Mouse (Mus musculus): ENCODE results near the gene Olfr655. TPM values are rescaled to one million over a fixed set of nuclear protein-coding genes. Genes with fewer than 3 reads are reported as not detected.

Gene Olfr655
- total and polyA plus RNA-seq, 3 experiments = 1.3 TPM; not detected in 2

GRCm38 (mm10) chr7:104549833-104550232, 51.7 kb downstream of the Olfr655 start, which contains the start of gene Olfr651:
Gene Olfr651 (plus strand): TSS chr7:104550133.
- H3K27me3 ChIP-seq (ENCODE audit: control insufficient read depth in 1 of 2, insufficient read depth in 2 of 2, low read length in 2 of 2) = no peaks in the 10 kb centered on the region
- H3K9ac ChIP-seq (ENCODE audit: control insufficient read depth, low read depth, low read length, poor library complexity, severe bottlenecking) = no peak within 1 kb of the TSS
- H3K36me3 ChIP-seq (ENCODE audit: control insufficient read depth in 1 of 2, insufficient read depth in 2 of 2, low read length in 2 of 2) = no peaks in the 10 kb centered on the region
- DNase-seq (ENCODE audit: low read depth, low spot score) = no peak
- H3K9me3 ChIP-seq (replicated peaks; ENCODE audit: insufficient read depth, low read length) = no peaks in the 10 kb centered on the region
- H3K27ac ChIP-seq (ENCODE audit: control insufficient read depth, low read depth, low read length) = no peak within 1 kb of the TSS
- no peak for TF ChIP-seq GABPA (IDR thresholded peaks at IDR 0.05; ENCODE audit: low read depth, low read length)
- TF ChIP-seq RAD21 (IDR thresholded peaks at IDR 0.05; ENCODE audit: low read depth, low read length) = no peak
- TF ChIP-seq MYC (IDR thresholded peaks at IDR 0.05; ENCODE audit: low read depth, low read length) = no peak
- TF ChIP-seq E2F4 (IDR thresholded peaks at IDR 0.05; ENCODE audit: borderline replicate concordance, low read depth, low read length) = no peak
- TF ChIP-seq MAX (IDR thresholded peaks at IDR 0.05; ENCODE audit: low read length) = no peak
- TF ChIP-seq NELFE (IDR thresholded peaks at IDR 0.05; ENCODE audit: low read depth, low read length) = no peak
- TF ChIP-seq ZKSCAN1 (IDR thresholded peaks at IDR 0.05; ENCODE audit: low read depth, low read length) = no peak
- TF ChIP-seq KAT2A (conservative IDR thresholded peaks at IDR 0.05; ENCODE audit: low read depth, low read length) = no peak
- TF ChIP-seq MEF2A (IDR thresholded peaks at IDR 0.05; ENCODE audit: extremely low read depth, insufficient replicate concordance, low read depth, low read length, poor library complexity, severe bottlenecking) = no peak
- TF ChIP-seq TAL1 (IDR thresholded peaks at IDR 0.05; ENCODE audit: low read length) = no peak
- no peak for TF ChIP-seq MAZ (IDR thresholded peaks at IDR 0.05; ENCODE audit: low read depth, low read length)
- TF ChIP-seq CHD1 (IDR thresholded peaks at IDR 0.05; ENCODE audit: low read depth, low read length) = no peak
- TF ChIP-seq EP300 (IDR thresholded peaks at IDR 0.05; ENCODE audit: low read depth in 1 of 2, low read length in 2 of 2) = no peak
- no peak for TF ChIP-seq POLR2AphosphoS2 (IDR thresholded peaks at IDR 0.05; ENCODE audit: low read length)
- no peak for TF ChIP-seq MYB (IDR thresholded peaks at IDR 0.05; ENCODE audit: low read depth, low read length)
- no peaks in the 10 kb centered on the region for H3K4me1 ChIP-seq (ENCODE audit: control insufficient read depth in 1 of 2, insufficient read depth in 2 of 2, low read length in 2 of 2)
- no peaks in the 10 kb centered on the region for H3K79me2 ChIP-seq (ENCODE audit: control insufficient read depth, insufficient read depth, low read length, poor library complexity)
- no peak within 1 kb of the TSS for H3K4me3 ChIP-seq (ENCODE audit: control insufficient read depth in 1 of 2, insufficient read depth in 1 of 2, low read depth in 2 of 2, low read length in 2 of 2)

Other genes starting within 250 kb of the Olfr655 start
- gene Trim12c, start 248.4 kb downstream of the Olfr655 start, total RNA-seq (2012; rRNA removed) = 4.8 and 5.0 TPM in 2 replicates
- gene Trim12c, start 248.4 kb downstream of the Olfr655 start, polyA plus RNA-seq (2012; ENCODE audit: insufficient read depth in 1 of 2, insufficient read length in 2 of 2, low read depth in 1 of 2, low replicate concordance in 2 of 2, missing spikeins in 1 of 2) = 1 to 10 TPM in 1 of 2 experiments, not detected in 1; 6.9 TPM
- gene Trim30b, start 231.9 kb downstream of the Olfr655 start, total RNA-seq (2012; rRNA removed) = not detected in 2 replicates
- under 1 TPM in 1 of 2 experiments, not detected in 1; 0.04 TPM for gene Trim30b, start 231.9 kb downstream of the Olfr655 start, polyA plus RNA-seq (2012; ENCODE audit: insufficient read depth in 1 of 2, insufficient read length in 2 of 2, low read depth in 1 of 2, low replicate concordance in 2 of 2, missing spikeins in 1 of 2)
- 0.12 and 0.13 TPM in 2 replicates for gene Trim30c, start 200.9 kb downstream of the Olfr655 start, total RNA-seq (2012; rRNA removed)
- not detected for gene Trim30c, start 200.9 kb downstream of the Olfr655 start, polyA plus RNA-seq (2012; ENCODE audit: insufficient read depth in 1 of 2, insufficient read length in 2 of 2, low read depth in 1 of 2, low replicate concordance in 2 of 2, missing spikeins in 1 of 2)
- gene Trim30a, start 136.6 kb downstream of the Olfr655 start, total RNA-seq (2012; rRNA removed) = 1.1 and 1.7 TPM in 2 replicates
- under 1 TPM in 1 of 2 experiments, not detected in 1; 0.45 TPM for gene Trim30a, start 136.6 kb downstream of the Olfr655 start, polyA plus RNA-seq (2012; ENCODE audit: insufficient read depth in 1 of 2, insufficient read length in 2 of 2, low read depth in 1 of 2, low replicate concordance in 2 of 2, missing spikeins in 1 of 2)
- not detected in 2 replicates for gene Trim30d, start 93.9 kb downstream of the Olfr655 start, total RNA-seq (2012; rRNA removed)
- gene Trim30d, start 93.9 kb downstream of the Olfr655 start, polyA plus RNA-seq (2012; ENCODE audit: insufficient read depth in 1 of 2, insufficient read length in 2 of 2, low read depth in 1 of 2, low replicate concordance in 2 of 2, missing spikeins in 1 of 2) = not detected
- not detected in 2 replicates for gene Olfr651, start 51.6 kb downstream of the Olfr655 start, total RNA-seq (2012; rRNA removed)
- gene Olfr651, start 51.6 kb downstream of the Olfr655 start, polyA plus RNA-seq (2012; ENCODE audit: insufficient read depth in 1 of 2, insufficient read length in 2 of 2, low read depth in 1 of 2, low replicate concordance in 2 of 2, missing spikeins in 1 of 2) = not detected
- not detected in 2 replicates for gene Olfr652, start 40.9 kb downstream of the Olfr655 start, total RNA-seq (2012; rRNA removed)
- not detected for gene Olfr652, start 40.9 kb downstream of the Olfr655 start, polyA plus RNA-seq (2012; ENCODE audit: insufficient read depth in 1 of 2, insufficient read length in 2 of 2, low read depth in 1 of 2, low replicate concordance in 2 of 2, missing spikeins in 1 of 2)
- not detected in 2 replicates for gene Olfr653, start 24.5 kb downstream of the Olfr655 start, total RNA-seq (2012; rRNA removed)
- gene Olfr653, start 24.5 kb downstream of the Olfr655 start, polyA plus RNA-seq (2012; ENCODE audit: insufficient read depth in 1 of 2, insufficient read length in 2 of 2, low read depth in 1 of 2, low replicate concordance in 2 of 2, missing spikeins in 1 of 2) = not detected
- not detected in 2 replicates for gene Olfr654, start 14.8 kb downstream of the Olfr655 start, total RNA-seq (2012; rRNA removed)
- gene Olfr654, start 14.8 kb downstream of the Olfr655 start, polyA plus RNA-seq (2012; ENCODE audit: insufficient read depth in 1 of 2, insufficient read length in 2 of 2, low read depth in 1 of 2, low replicate concordance in 2 of 2, missing spikeins in 1 of 2) = not detected
- gene Olfr656, start 12.2 kb upstream of the Olfr655 start, total RNA-seq (2012; rRNA removed) = not detected in 2 replicates
- not detected for gene Olfr656, start 12.2 kb upstream of the Olfr655 start, polyA plus RNA-seq (2012; ENCODE audit: insufficient read depth in 1 of 2, insufficient read length in 2 of 2, low read depth in 1 of 2, low replicate concordance in 2 of 2, missing spikeins in 1 of 2)
- gene Olfr657, start 23.0 kb upstream of the Olfr655 start, total RNA-seq (2012; rRNA removed) = not detected in 2 replicates
- not detected for gene Olfr657, start 23.0 kb upstream of the Olfr655 start, polyA plus RNA-seq (2012; ENCODE audit: insufficient read depth in 1 of 2, insufficient read length in 2 of 2, low read depth in 1 of 2, low replicate concordance in 2 of 2, missing spikeins in 1 of 2)
- gene Olfr658, start 45.5 kb upstream of the Olfr655 start, total RNA-seq (2012; rRNA removed) = not detected in 2 replicates
- gene Olfr658, start 45.5 kb upstream of the Olfr655 start, polyA plus RNA-seq (2012; ENCODE audit: insufficient read depth in 1 of 2, insufficient read length in 2 of 2, low read depth in 1 of 2, low replicate concordance in 2 of 2, missing spikeins in 1 of 2) = not detected
- not detected in 2 replicates for gene Olfr659, start 65.0 kb upstream of the Olfr655 start, total RNA-seq (2012; rRNA removed)
- not detected for gene Olfr659, start 65.0 kb upstream of the Olfr655 start, polyA plus RNA-seq (2012; ENCODE audit: insufficient read depth in 1 of 2, insufficient read length in 2 of 2, low read depth in 1 of 2, low replicate concordance in 2 of 2, missing spikeins in 1 of 2)
- not detected in 2 replicates for gene Olfr661, start 84.7 kb upstream of the Olfr655 start, total RNA-seq (2012; rRNA removed)
- not detected for gene Olfr661, start 84.7 kb upstream of the Olfr655 start, polyA plus RNA-seq (2012; ENCODE audit: insufficient read depth in 1 of 2, insufficient read length in 2 of 2, low read depth in 1 of 2, low replicate concordance in 2 of 2, missing spikeins in 1 of 2)
- not detected in 2 replicates for gene Usp17le, start 175.7 kb upstream of the Olfr655 start, total RNA-seq (2012; rRNA removed)
- gene Usp17le, start 175.7 kb upstream of the Olfr655 start, polyA plus RNA-seq (2012; ENCODE audit: insufficient read depth in 1 of 2, insufficient read length in 2 of 2, low read depth in 1 of 2, low replicate concordance in 2 of 2, missing spikeins in 1 of 2) = not detected
- gene Usp17lb, start 240.8 kb upstream of the Olfr655 start, total RNA-seq (2012; rRNA removed) = not detected in 2 replicates
- gene Usp17lb, start 240.8 kb upstream of the Olfr655 start, polyA plus RNA-seq (2012; ENCODE audit: insufficient read depth in 1 of 2, insufficient read length in 2 of 2, low read depth in 1 of 2, low replicate concordance in 2 of 2, missing spikeins in 1 of 2) = not detected

Measured in MEL (cell line).